7 mouse cellular contexts compared by ENCODE assay signal in genomic region chr17:8487824-8488223, GRCm38 (mm10). TPM values are rescaled to one million over a fixed set of nuclear protein-coding genes. Genes with fewer than 3 reads are reported as not detected.
A peak's percentile ranks its signal among the peaks of the same experiment; 100 is the strongest.
DNase-seq lines count a peak whose midpoint lies in the region; ATAC-seq lines count a peak whose summit lies in the region.

No protein-coding gene starts in this region.

- H3K4me2 ChIP-seq in lung, embryonic 16.5 days (ENCODE audit: low read depth, low read length) = 0 out of 2 replicates have a peak overlapping the region, but pooled peaks have one; percentile 9

- no peaks in the 10 kb centered on the region for H3K9me3 ChIP-seq in lung, embryonic 16.5 days (ENCODE audit: control insufficient read depth, low read length)
- H3K9me3 ChIP-seq in hindbrain, embryonic 10.5 days = no peaks in the 10 kb centered on the region

- 35% methylated on average over 12 of the region's 12 CpGs for whole genome bisulfite sequencing in lung, embryonic 16.5 days
- 64% methylated on average over 12 of the region's 12 CpGs for WGBS in hindbrain, embryonic 10.5 days

- H3K4me1 ChIP-seq in lung, embryonic 16.5 days (replicated peaks; ENCODE audit: control insufficient read depth, insufficient read depth, low read length) = no peaks in the 10 kb centered on the region
- H3K4me1 ChIP-seq in hindbrain, embryonic 10.5 days (replicated peaks) = no peaks in the 10 kb centered on the region

- DNase-seq in ovary, adult 18-20 months (ENCODE audit: low spot score) = peak; percentile 19
- no peak for DNase-seq in ovary, postnatal 10 days (ENCODE audit: low spot score)
- peak; percentile 96 to 97 for DNase-seq in frontal cortex, adult 2 months (ENCODE audit: extremely low spot score in 1 of 2, low spot score in 1 of 2)
- peak; percentile 76 to 83 for DNase-seq in kidney, postnatal 4 days
- DNase-seq in hindbrain, embryonic 10.5 days (ENCODE audit: low spot score) = no peak

- H3K27ac ChIP-seq in lung, embryonic 16.5 days (ENCODE audit: low read length) = no peak overlapping the region
- no peak overlapping the region for H3K27ac ChIP-seq in hindbrain, embryonic 10.5 days

- H3K36me3 ChIP-seq in lung, embryonic 16.5 days (ENCODE audit: control insufficient read depth, insufficient read depth, low read length) = no peaks in the 10 kb centered on the region
- H3K36me3 ChIP-seq in hindbrain, embryonic 10.5 days = no peaks in the 10 kb centered on the region

- ATAC-seq in lung, embryonic 16.5 days (ENCODE audit: low read depth) = peak; percentile 66
- no peak for ATAC-seq in erythroblast, adult 5-6 weeks (replicated peaks; ENCODE audit: low FRiP score, poor library complexity, severe bottlenecking)

- no peak overlapping the region for H3K4me3 ChIP-seq in lung, embryonic 16.5 days (ENCODE audit: low read length)
- no peak overlapping the region for H3K4me3 ChIP-seq in hindbrain, embryonic 10.5 days

- H3K9ac ChIP-seq in lung, embryonic 16.5 days (ENCODE audit: low read length) = no peak overlapping the region

- no peaks in the 10 kb centered on the region for H3K27me3 ChIP-seq in lung, embryonic 16.5 days (ENCODE audit: control insufficient read depth, insufficient read depth, low read depth, low read length)
- no peaks in the 10 kb centered on the region for H3K27me3 ChIP-seq in hindbrain, embryonic 10.5 days (ENCODE audit: insufficient read depth, poor library complexity, severe bottlenecking)

RNA-seq across cellular contexts. Expression of gene Pde10a, which starts 37.3 kb away (rescaled TPM):
- 31.8 and 34.3 TPM in 2 replicates for polyA plus RNA-seq in frontal cortex, adult 2 months (2012; rRNA removed)
- 0.88 and 1.7 TPM in 2 replicates for polyA plus RNA-seq in lung, embryonic 16.5 days (2015; fragmentation: Nextera tagmentation; extraction: Ambion mirVana)
- 0.63 and 0.77 TPM in 2 replicates for total RNA-seq in erythroblast, adult 5-6 weeks (2015; ENCODE audit: low replicate concordance)
- 0.42 TPM in 1 of 2 replicates, not detected in the other for total RNA-seq in erythroblast, adult 5-6 weeks (2017; ENCODE audit: low replicate concordance)
- polyA plus RNA-seq in hindbrain, embryonic 10.5 days (2016; fragmentation: Nextera tagmentation; extraction: Ambion mirVana) = 4.4 and 7.2 TPM in 2 replicates

RNA-seq across cellular contexts. Expression of gene T, which starts 53.6 kb away (rescaled TPM):
- polyA plus RNA-seq in frontal cortex, adult 2 months (2012; rRNA removed) = 0.26 and 0.29 TPM in 2 replicates
- polyA plus RNA-seq in lung, embryonic 16.5 days (2015; fragmentation: Nextera tagmentation; extraction: Ambion mirVana) = 0.13 and 0.40 TPM in 2 replicates
- not detected in 2 replicates for total RNA-seq in erythroblast, adult 5-6 weeks (2015; ENCODE audit: low replicate concordance)
- total RNA-seq in erythroblast, adult 5-6 weeks (2017; ENCODE audit: low replicate concordance) = not detected in 2 replicates
- 0.54 and 1.2 TPM in 2 replicates for polyA plus RNA-seq in hindbrain, embryonic 10.5 days (2016; fragmentation: Nextera tagmentation; extraction: Ambion mirVana)

Comparison
In these comparisons a context has a peak if more than half of its experiments do, and no peak if none do; other contexts are left out.
1. DNase-seq: peak in ovary, adult 18-20 months (single experiment), frontal cortex, adult 2 months (2 of 2) and kidney, postnatal 4 days (2 of 2); none in ovary, postnatal 10 days (single experiment) and hindbrain, embryonic 10.5 days (single experiment).